Mouse (Mus musculus) mouse trophoblast stem cell (cell line): ENCODE measurements around the gene Mlkl.
"Not testable (repeated sequence)": the region's sequence is repeated elsewhere in the genome, so short reads cannot be mapped to it uniquely, and the experiment has no call there.

Experiments used
- in situ Hi-C, 2 experiments: fragments of 300-500 bp; cut with MseI, MboI; formaldehyde crosslinking; loops; 2 replicates in 1 of 2; 3 replicates in 1 of 2; pipeline ENCODE4 v1.15.1; 2025

The Mlkl gene

GRCm38 (mm10) chr8:111313961-111314360 lies 24.0 kb downstream of the Mlkl start:
- in situ Hi-C loops = not testable (repeated sequence)

GRCm38 (mm10) chr8:111312758-111313162 lies 25.2 kb downstream of the Mlkl start:
- in situ Hi-C loops = no loop called here

GRCm38 (mm10) chr8:111310006-111310405 lies 28.0 kb downstream of the Mlkl start:
- in situ Hi-C loops = not testable (repeated sequence)

- in situ Hi-C loops = no loop called here
These were observed 32.8 kb downstream of the Mlkl start for GRCm38 (mm10) chr8:111305031-111305730.

- in situ Hi-C loops = no loop called here
These were observed 33.6 kb downstream of the Mlkl start for GRCm38 (mm10) chr8:111304359-111304758.

- in situ Hi-C loops = not testable (repeated sequence)
These were observed 34.7 kb downstream of the Mlkl start for GRCm38 (mm10) chr8:111303076-111303803.

GRCm38 (mm10) chr8:111300597-111301546 lies 37.1 kb downstream of the Mlkl start:
- in situ Hi-C loops = no loop called here

GRCm38 (mm10) chr8:111299821-111300568 lies 38.0 kb downstream of the Mlkl start, which contains the start of gene Rfwd3:
Rfwd3 (minus strand) TSS chr8:111300222.
- in situ Hi-C loops = no loop called here

- in situ Hi-C loops = no loop called here
These were observed 38.6 kb downstream of the Mlkl start for GRCm38 (mm10) chr8:111299363-111299820.

- in situ Hi-C loops = no loop called here
These were observed 40.0 kb downstream of the Mlkl start for GRCm38 (mm10) chr8:111298011-111298410.

GRCm38 (mm10) chr8:111291733-111292132 lies 46.2 kb downstream of the Mlkl start:
- in situ Hi-C loops = no loop called here

GRCm38 (mm10) chr8:111290586-111290985 lies 47.4 kb downstream of the Mlkl start:
- in situ Hi-C loops = no loop called here

- in situ Hi-C loops = no loop called here
These were observed 52.4 kb downstream of the Mlkl start for GRCm38 (mm10) chr8:111285603-111286002.

- in situ Hi-C loops = no loop called here
These were observed 55.9 kb downstream of the Mlkl start for GRCm38 (mm10) chr8:111282093-111282492.

- in situ Hi-C loops = no loop called here
These were observed 69.7 kb downstream of the Mlkl start for GRCm38 (mm10) chr8:111268277-111268676.

GRCm38 (mm10) chr8:111266161-111266560 lies 71.8 kb downstream of the Mlkl start:
- in situ Hi-C loops = not testable (repeated sequence)

- in situ Hi-C loops = no loop called here
These were observed 73.2 kb downstream of the Mlkl start for GRCm38 (mm10) chr8:111264693-111265220.

GRCm38 (mm10) chr8:111261981-111262381 lies 76.0 kb downstream of the Mlkl start:
- in situ Hi-C loops = no loop called here
